Mouse (Mus musculus): ENCODE data around the gene Gm21972.

- no peak for TF ChIP-seq POLR2A (IDR thresholded peaks at IDR 0.05; ENCODE audit: borderline replicate concordance, control insufficient read depth, low read depth, low read length)
- TF ChIP-seq CTCF (IDR thresholded peaks at IDR 0.05; ENCODE audit: control insufficient read depth, insufficient read depth, low read length), result no peak
Observed at GRCm38 (mm10) chr1:86143165-86143564, 9.7 kb downstream of the Gm21972 start.

Measured in bone marrow, adult 2 months (tissue).